Mouse (Mus musculus): ENCODE data around the gene Cd40. TPM values are rescaled to one million over a fixed set of nuclear protein-coding genes. Genes with fewer than 3 reads are reported as not detected.

The Cd40 gene
- polyA plus RNA-seq, 1 experiment from 2014 or later: 4.8 TPM

- peak overlapping the region; percentile 40 for H3K9ac ChIP-seq (replicated peaks)
- no peaks in the 10 kb centered on the region for H3K9me3 ChIP-seq
- 6% methylated on average over 5 of the region's 5 CpGs for WGBS
- H3K27me3 ChIP-seq: no peaks in the 10 kb centered on the region
- ATAC-seq (replicated peaks): no peak
- H3K36me3 ChIP-seq: no peaks in the 10 kb centered on the region
- H3K4me1 ChIP-seq: peaks cover 35% of the 10 kb centered on the region
- H3K4me2 ChIP-seq (replicated peaks): peak overlapping the region; percentile 69
- H3K4me3 ChIP-seq: peak overlapping the region; percentile 83
- H3K27ac ChIP-seq (replicated peaks): peak overlapping the region; percentile 90
Observed at GRCm38 (mm10) chr2:165035058-165035431, 20.4 kb upstream of the Cd40 start.

GRCm38 (mm10) chr2:165037415-165037814 is 18.0 kb upstream of the Cd40 start:
- H3K27me3 ChIP-seq: no peaks in the 10 kb centered on the region
- no peak overlapping the region for H3K9ac ChIP-seq (replicated peaks)
- H3K4me2 ChIP-seq (replicated peaks): no peak overlapping the region
- ATAC-seq (replicated peaks): no peak
- H3K4me1 ChIP-seq: peaks cover 19% of the 10 kb centered on the region
- H3K9me3 ChIP-seq: no peaks in the 10 kb centered on the region
- H3K36me3 ChIP-seq: no peaks in the 10 kb centered on the region
- no peak overlapping the region for H3K4me3 ChIP-seq
- H3K27ac ChIP-seq (replicated peaks): no peak overlapping the region
- WGBS: 64% methylated on average over 4 of the region's 4 CpGs

GRCm38 (mm10) chr2:165042126-165042525 is 13.3 kb upstream of the Cd40 start:
- ATAC-seq (replicated peaks): no peak
- Histone ChIP-seq H3K9ac (replicated peaks) (no peak overlapping the region), H3K9me3 (no peaks in the 10 kb centered on the region), H3K4me3 (no peak overlapping the region), H3K36me3 (no peaks in the 10 kb centered on the region), H3K4me1 (peaks cover 13% of the 10 kb centered on the region), H3K4me2 (replicated peaks) (no peak overlapping the region), H3K27me3 (no peaks in the 10 kb centered on the region), H3K27ac (replicated peaks) (no peak overlapping the region)
- WGBS: 88% methylated on average over 5 of the region's 5 CpGs

GRCm38 (mm10) chr2:165043090-165043636 is 12.3 kb upstream of the Cd40 start:
- Histone ChIP-seq H3K9ac (replicated peaks) (no peak overlapping the region; the same call in 1 of the 2 replicates), H3K4me3 (peak overlapping the region; percentile 17), H3K27me3 (no peaks in the 10 kb centered on the region), H3K36me3 (no peaks in the 10 kb centered on the region), H3K9me3 (no peaks in the 10 kb centered on the region), H3K4me1 (peaks cover 13% of the 10 kb centered on the region), H3K27ac (replicated peaks) (peak overlapping the region; percentile 61), H3K4me2 (replicated peaks) (peak overlapping the region; percentile 33)
- peak; percentile 77 for ATAC-seq (replicated peaks)
- under 1% methylated on average over 17 of the region's 17 CpGs for WGBS

- Histone ChIP-seq H3K9me3 (no peaks in the 10 kb centered on the region), H3K4me3 (no peak overlapping the region), H3K9ac (replicated peaks) (no peak overlapping the region), H3K4me1 (peaks cover 13% of the 10 kb centered on the region), H3K4me2 (replicated peaks) (no peak overlapping the region), H3K36me3 (no peaks in the 10 kb centered on the region), H3K27ac (replicated peaks) (peak overlapping the region; percentile 61), H3K27me3 (no peaks in the 10 kb centered on the region)
- 50% methylated on average over 2 of the region's 2 CpGs for WGBS
- 0 out of 2 replicates have a peak, but pooled peaks have one; percentile 3 for ATAC-seq (replicated peaks)
Observed at GRCm38 (mm10) chr2:165043729-165044128, 11.7 kb upstream of the Cd40 start.

GRCm38 (mm10) chr2:165049044-165049443 is 6.4 kb upstream of the Cd40 start:
- Histone ChIP-seq H3K4me3 (no peak overlapping the region), H3K9me3 (no peaks in the 10 kb centered on the region), H3K36me3 (no peaks in the 10 kb centered on the region), H3K4me2 (replicated peaks) (no peak overlapping the region), H3K4me1 (peaks cover 7% of the 10 kb centered on the region), H3K27me3 (no peaks in the 10 kb centered on the region), H3K9ac (replicated peaks) (no peak overlapping the region), H3K27ac (replicated peaks) (no peak overlapping the region)
- no peak for ATAC-seq (replicated peaks)
- WGBS: 65% methylated on average over 5 of the region's 5 CpGs

- 65% methylated on average over 18 of the region's 18 CpGs for WGBS
- ATAC-seq (replicated peaks): no peak
- Histone ChIP-seq H3K9ac (replicated peaks) (no peak overlapping the region), H3K27ac (replicated peaks) (no peak overlapping the region), H3K9me3 (no peaks in the 10 kb centered on the region), H3K27me3 (peaks cover 4% of the 10 kb centered on the region; the same call in 1 of the 2 replicates), H3K4me2 (replicated peaks) (no peak overlapping the region), H3K4me3 (no peak overlapping the region), H3K4me1 (peaks cover 13% of the 10 kb centered on the region), H3K36me3 (no peaks in the 10 kb centered on the region)
Observed at GRCm38 (mm10) chr2:165050826-165051548, 4.4 kb upstream of the Cd40 start.

GRCm38 (mm10) chr2:165051566-165051965 is 3.9 kb upstream of the Cd40 start:
- no peaks in the 10 kb centered on the region for H3K36me3 ChIP-seq
- H3K27ac ChIP-seq (replicated peaks): no peak overlapping the region
- H3K4me3 ChIP-seq: no peak overlapping the region
- 14% methylated on average over 11 of the region's 11 CpGs for WGBS
- H3K4me2 ChIP-seq (replicated peaks): no peak overlapping the region
- H3K9me3 ChIP-seq: no peaks in the 10 kb centered on the region
- no peak for ATAC-seq (replicated peaks)
- peaks cover 4% of the 10 kb centered on the region; the same call in 1 of the 2 replicates for H3K27me3 ChIP-seq
- peaks cover 13% of the 10 kb centered on the region for H3K4me1 ChIP-seq
- no peak overlapping the region for H3K9ac ChIP-seq (replicated peaks)

GRCm38 (mm10) chr2:165055905-165056304 is 478 bp downstream of the Cd40 start:
- Histone ChIP-seq H3K4me1 (peaks cover 13% of the 10 kb centered on the region), H3K27ac (replicated peaks) (no peak overlapping the region), H3K4me2 (replicated peaks) (no peak overlapping the region; the same call in 1 of the 2 replicates), H3K9ac (replicated peaks) (no peak overlapping the region), H3K4me3 (0 out of 2 replicates have a peak overlapping the region, but pooled peaks have one; percentile 9), H3K9me3 (no peaks in the 10 kb centered on the region), H3K36me3 (no peaks in the 10 kb centered on the region), H3K27me3 (peaks cover 4% of the 10 kb centered on the region; the same call in 1 of the 2 replicates)
- 9% methylated on average over 7 of the region's 7 CpGs for WGBS
- no peak for ATAC-seq (replicated peaks)

- H3K9me3 ChIP-seq: no peaks in the 10 kb centered on the region
- WGBS: 80% methylated on average over 14 of the region's 14 CpGs
Observed at GRCm38 (mm10) chr2:165056377-165057085, 1.1 kb downstream of the Cd40 start.

GRCm38 (mm10) chr2:165059961-165060360 is 4.5 kb downstream of the Cd40 start:
- no peaks in the 10 kb centered on the region for H3K9me3 ChIP-seq
- no peak for ATAC-seq (replicated peaks)
- WGBS: 88% methylated on average over 4 of the region's 4 CpGs

More at GRCm38 (mm10) chr2:165056377-165057085, 1.1 kb downstream of the Cd40 start:
- Histone ChIP-seq H3K4me2 (replicated peaks) (no peak overlapping the region), H3K27ac (replicated peaks) (no peak overlapping the region), H3K36me3 (no peaks in the 10 kb centered on the region), H3K4me3 (no peak overlapping the region), H3K27me3 (peaks cover 4% of the 10 kb centered on the region; the same call in 1 of the 2 replicates), H3K4me1 (peaks cover 9% of the 10 kb centered on the region), H3K9ac (replicated peaks) (no peak overlapping the region)
- no peak for ATAC-seq (replicated peaks)

More at GRCm38 (mm10) chr2:165059961-165060360, 4.5 kb downstream of the Cd40 start:
- Histone ChIP-seq H3K36me3 (no peaks in the 10 kb centered on the region), H3K9ac (replicated peaks) (no peak overlapping the region), H3K27ac (replicated peaks) (no peak overlapping the region), H3K4me1 (peaks cover 11% of the 10 kb centered on the region; the same call in 1 of the 2 replicates), H3K4me2 (replicated peaks) (no peak overlapping the region), H3K27me3 (peaks cover 4% of the 10 kb centered on the region; the same call in 1 of the 2 replicates), H3K4me3 (no peak overlapping the region)

Measured in forebrain, embryonic 15.5 days (tissue).